Mouse (Mus musculus) embryonic facial prominence, embryonic 13.5 days (tissue): Measurements from ENCODE around the gene Rbm43. TPM values are rescaled to one million over a fixed set of nuclear protein-coding genes. Genes with fewer than 3 reads are reported as not detected.
A peak's percentile ranks its signal among the peaks of the same experiment; 100 is the strongest.
"Not testable (repeated sequence)": the region's sequence is repeated elsewhere in the genome, so short reads cannot be mapped to it uniquely, and the experiment has no call there.

Experiments used
- ATAC-seq: fragments of 200-750 bp; cut with Nextera tagmentation; 2 replicates; pipeline ENCODE4 v1.8.0; 2017; ENCODE audit warnings: low read depth; ENCODE audit not compliant: insufficient number of reproducible peaks, insufficient read depth, low FRiP score, low TSS enrichment
- H3K27ac ChIP-seq: fragments of 300-500 bp; sonication (generic); 2 replicates; pipeline ENCODE4 v1.5.1; 2015; ENCODE audit warnings: moderate library complexity, mild to moderate bottlenecking, inconsistent platforms
- H3K27me3 ChIP-seq: fragments of 300-500 bp; sonication (generic); 2 replicates; pipeline ENCODE4 v1.6.1; 2015; ENCODE audit warnings: mild to moderate bottlenecking, inconsistent platforms
- H3K36me3 ChIP-seq: fragments of 300-500 bp; sonication (generic); 2 replicates; pipeline ENCODE4 v1.6.1; 2015; ENCODE audit warnings: mild to moderate bottlenecking, inconsistent platforms
- H3K4me1 ChIP-seq: fragments of 300-500 bp; sonication (generic); 2 replicates; pipeline ENCODE4 v1.6.1; 2015; ENCODE audit warnings: inconsistent platforms
- H3K4me2 ChIP-seq: fragments of 300-500 bp; sonication (generic); 2 replicates; pipeline ENCODE4 v1.6.1; 2015; ENCODE audit warnings: moderate library complexity, mild to moderate bottlenecking, inconsistent platforms
- H3K4me3 ChIP-seq: fragments of 300-500 bp; sonication (generic); 2 replicates; pipeline ENCODE4 v1.5.1; 2015; ENCODE audit warnings: mild to moderate bottlenecking, inconsistent platforms
- H3K9ac ChIP-seq: fragments of 300-500 bp; sonication (generic); 2 replicates; pipeline ENCODE4 v1.6.1; 2015; ENCODE audit warnings: mild to moderate bottlenecking, inconsistent platforms
- H3K9me3 ChIP-seq: fragments of 300-500 bp; sonication (generic); 2 replicates; pipeline ENCODE4 v1.6.1; 2016; ENCODE audit warnings: inconsistent platforms
- WGBS: fragments of 180-500 bp; shearing (Covaris S2); methylation state at CpG from one replicate; pipeline ENCODE4 v1.1.7; 2015; ENCODE audit warnings: mixed read lengths; 5-methylcytosine and 5-hydroxymethylcytosine counted together
- polyA plus RNA-seq: library from polyadenylated mRNA; unstranded; fragments of >200 nt; fragmentation: Nextera tagmentation; extraction: Ambion mirVana; gene quantifications from 2 replicates; pipeline ENCODE4 v1.2.1, GENCODE M21; 2015

Gene Rbm43
- polyA plus RNA-seq, 1 experiment from 2014 or later: 14.8 TPM

DNA sequence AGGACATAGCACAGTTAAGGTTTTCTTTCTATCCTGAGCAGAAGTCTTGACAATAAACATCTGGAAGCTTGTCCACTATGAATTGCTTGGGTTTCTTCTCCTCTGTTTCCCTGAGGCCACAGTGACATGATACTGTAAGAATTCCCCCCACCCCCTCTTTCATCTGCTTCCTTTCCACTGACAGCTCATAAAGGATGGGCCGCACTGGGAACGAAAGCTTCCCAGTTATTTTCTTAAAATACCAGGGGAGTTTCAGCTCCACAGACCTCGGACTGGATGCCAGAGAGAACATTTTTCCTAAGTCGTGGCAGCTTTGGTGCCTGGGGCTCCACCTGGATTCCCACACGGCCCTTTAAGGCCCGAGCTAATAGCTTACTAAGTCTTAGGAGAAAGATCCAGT is 22.2 kb downstream of the Rbm43 start:
- H3K9me3 ChIP-seq: no peaks in the 10 kb centered on the region
- no peak overlapping the region for H3K4me2 ChIP-seq
- WGBS: 4% methylated on average over 6 of the region's 6 CpGs
- no peaks in the 10 kb centered on the region for H3K36me3 ChIP-seq
- H3K4me3 ChIP-seq: no peak overlapping the region
- H3K9ac ChIP-seq: no peak overlapping the region
- no peak for ATAC-seq
- no peaks in the 10 kb centered on the region; the same call in 1 of the 2 replicates for H3K27me3 ChIP-seq
- peaks cover 12% of the 10 kb centered on the region for H3K4me1 ChIP-seq
- H3K27ac ChIP-seq: 0 out of 2 replicates have a peak overlapping the region, but pooled peaks have one; percentile 4

DNA sequence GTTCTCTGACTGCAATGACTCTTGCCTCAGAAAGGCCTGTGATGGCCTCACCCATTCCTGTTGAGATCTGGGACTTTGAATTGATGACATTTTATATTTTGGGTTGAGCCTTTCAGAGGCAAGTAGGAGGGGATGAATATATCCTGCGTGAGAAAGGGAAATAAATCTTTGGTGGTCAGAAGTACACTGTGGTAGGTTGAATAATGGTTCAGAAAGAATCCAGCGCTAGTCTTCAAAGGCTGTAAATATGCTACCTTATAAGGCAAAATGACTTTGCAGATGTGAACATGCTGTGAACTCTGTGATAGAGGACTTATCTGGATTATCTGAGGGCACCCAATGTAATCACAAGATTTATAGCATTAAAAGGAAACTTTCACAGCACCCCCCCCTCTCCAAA is 23.1 kb downstream of the Rbm43 start:
- H3K27ac ChIP-seq: no peak overlapping the region
- H3K4me3 ChIP-seq: no peak overlapping the region
- no peaks in the 10 kb centered on the region for H3K9me3 ChIP-seq
- no peak overlapping the region for H3K4me2 ChIP-seq
- H3K9ac ChIP-seq: no peak overlapping the region
- 79% methylated on average over 2 of the region's 2 CpGs for WGBS
- H3K36me3 ChIP-seq: no peaks in the 10 kb centered on the region
- H3K4me1 ChIP-seq: peaks cover 17% of the 10 kb centered on the region
- no peak for ATAC-seq
- no peaks in the 10 kb centered on the region; the same call in 1 of the 2 replicates for H3K27me3 ChIP-seq

DNA sequence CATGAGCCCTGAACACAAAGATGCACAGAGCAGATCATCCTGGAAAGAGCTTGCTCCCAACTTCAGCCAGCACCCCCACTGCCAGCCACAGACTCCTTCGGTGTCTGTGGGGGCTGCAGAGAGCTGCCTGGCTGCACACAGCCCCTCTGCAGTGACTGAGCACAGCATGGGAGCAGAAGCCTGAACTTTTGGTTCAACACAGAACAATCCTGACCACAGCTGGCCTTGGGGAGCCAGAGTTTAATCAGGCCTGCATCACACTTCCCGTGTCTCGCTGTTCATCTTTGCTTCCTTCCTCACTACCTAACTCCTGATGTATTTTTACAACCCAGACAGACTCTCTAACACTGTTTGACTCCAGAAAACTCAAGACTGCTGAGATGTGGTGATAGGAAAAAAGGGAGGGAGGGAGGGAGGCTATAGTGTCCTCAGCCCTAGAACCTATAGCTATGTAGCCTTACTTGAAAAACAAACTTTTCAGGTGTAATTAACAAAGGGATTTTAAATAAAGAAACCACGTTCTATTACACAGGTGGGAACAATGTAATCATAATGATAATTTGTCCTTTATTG is 27.3 kb downstream of the Rbm43 start:
- ATAC-seq: no peak
- WGBS: 57% methylated on average over 4 of the region's 4 CpGs
- Histone ChIP-seq H3K9ac (no peak overlapping the region), H3K4me1 (peaks cover 14% of the 10 kb centered on the region), H3K9me3 (no peaks in the 10 kb centered on the region), H3K4me3 (no peak overlapping the region), H3K4me2 (no peak overlapping the region), H3K27ac (no peak overlapping the region), H3K36me3 (no peaks in the 10 kb centered on the region), H3K27me3 (no peaks in the 10 kb centered on the region)

DNA sequence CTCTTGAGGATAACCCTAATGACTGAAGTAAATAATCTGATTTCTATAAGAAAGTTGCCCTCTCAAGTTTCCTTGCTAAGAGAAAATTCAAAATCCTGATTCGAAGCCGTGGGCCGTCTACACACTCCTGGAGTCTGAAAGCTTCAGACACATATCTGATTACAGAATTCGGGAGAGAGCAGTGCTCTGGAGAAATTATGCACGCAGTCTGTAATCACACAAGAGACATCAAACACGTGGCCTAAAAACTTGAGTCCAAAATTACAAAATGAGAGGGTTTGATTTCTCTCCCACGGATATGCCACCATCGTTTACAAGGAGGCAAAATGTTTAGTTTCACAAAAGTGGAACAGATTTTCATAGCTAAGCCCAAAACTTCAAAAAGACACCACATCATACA is 29.3 kb downstream of the Rbm43 start:
- H3K4me3 ChIP-seq: no peak overlapping the region
- H3K9ac ChIP-seq: no peak overlapping the region
- no peak for ATAC-seq
- peaks cover 9% of the 10 kb centered on the region for H3K4me1 ChIP-seq
- H3K27ac ChIP-seq: peak overlapping the region; percentile 18; the same call in 1 of the 2 replicates
- no peaks in the 10 kb centered on the region for H3K9me3 ChIP-seq
- WGBS: 22% methylated on average over 8 of the region's 8 CpGs
- H3K4me2 ChIP-seq: no peak overlapping the region
- H3K27me3 ChIP-seq: no peaks in the 10 kb centered on the region
- H3K36me3 ChIP-seq: no peaks in the 10 kb centered on the region

DNA sequence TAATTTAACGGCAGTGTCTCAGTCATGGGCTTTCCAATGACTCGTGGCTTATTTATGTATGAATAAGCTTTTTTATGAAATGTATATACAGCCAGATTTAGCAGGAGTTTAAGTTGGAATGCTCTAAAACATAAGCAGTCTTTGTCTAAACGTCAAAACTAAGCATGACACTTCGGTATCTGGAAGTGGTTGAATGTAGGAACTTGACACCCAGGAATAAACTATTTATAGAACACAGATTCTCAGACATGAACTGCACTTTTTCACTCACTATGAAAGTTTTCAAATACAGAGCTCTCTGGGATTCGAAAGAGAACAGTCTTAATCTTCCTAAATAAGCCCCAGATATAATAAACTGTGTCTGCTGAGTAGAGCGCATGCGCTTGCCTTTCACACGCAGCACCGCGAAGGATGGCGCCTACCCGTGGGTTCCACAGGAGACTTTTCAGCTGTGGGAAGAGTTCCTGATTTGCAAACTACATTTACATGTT is 42.5 kb downstream of the Rbm43 start:
- Histone ChIP-seq H3K4me1 (no peaks in the 10 kb centered on the region), H3K4me2 (0 out of 2 replicates have a peak overlapping the region, but pooled peaks have one; percentile 0), H3K27ac (peak overlapping the region; percentile 57; the same call in 1 of the 2 replicates), H3K4me3 (no peak overlapping the region), H3K27me3 (no peaks in the 10 kb centered on the region), H3K9ac (no peak overlapping the region), H3K36me3 (no peaks in the 10 kb centered on the region), H3K9me3 (no peaks in the 10 kb centered on the region)
- no peak for ATAC-seq
- WGBS: 50% methylated on average over 12 of the region's 12 CpGs

DNA sequence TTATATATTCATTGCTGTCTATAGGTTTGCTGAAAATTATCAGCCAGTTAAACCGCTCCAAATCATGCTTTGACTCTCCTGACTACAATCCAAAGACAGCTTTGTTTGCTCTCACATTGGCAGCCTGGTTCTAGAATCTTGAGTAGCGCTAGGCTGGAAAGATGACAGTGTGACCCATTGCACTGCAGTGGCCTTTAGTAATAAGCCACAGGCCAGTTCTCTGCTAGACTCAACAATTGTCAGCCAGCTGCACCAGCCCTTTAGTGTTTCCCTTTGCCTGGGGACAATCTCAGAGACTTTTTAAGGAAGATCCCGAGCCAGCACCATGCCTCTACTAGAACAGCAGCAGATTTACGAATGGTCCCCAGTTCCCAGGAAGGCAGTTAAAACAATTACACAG is 44.0 kb downstream of the Rbm43 start:
- ATAC-seq: no peak
- 72% methylated on average over 4 of the region's 4 CpGs for WGBS
- no peaks in the 10 kb centered on the region for H3K4me1 ChIP-seq

DNA sequence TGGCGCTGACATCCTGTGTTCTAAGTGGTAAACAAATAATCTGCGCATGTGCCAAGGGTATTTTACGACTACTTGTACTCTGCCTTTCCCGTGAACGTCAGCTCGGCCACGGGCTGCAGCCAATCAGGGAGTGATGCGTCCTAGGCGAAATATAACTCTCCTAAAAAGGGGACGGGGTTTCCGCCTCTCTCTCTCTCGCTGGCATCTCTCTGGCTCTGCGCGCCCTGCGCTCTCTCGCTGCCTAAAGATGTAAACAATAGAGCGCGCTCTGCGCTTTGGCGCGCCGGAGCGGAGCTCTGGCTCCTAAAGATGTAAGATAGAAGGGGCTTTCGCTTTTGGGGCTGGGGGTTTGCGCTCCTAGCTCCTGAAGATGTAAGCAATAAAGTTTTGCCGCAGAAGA is 44.8 kb downstream of the Rbm43 start:
- WGBS: 98% methylated on average over 21 of the region's 26 CpGs
- H3K4me3 ChIP-seq, H3K4me2 ChIP-seq, H3K27me3 ChIP-seq, H3K27ac ChIP-seq, H3K36me3 ChIP-seq, H3K9me3 ChIP-seq, H3K4me1 ChIP-seq, ATAC-seq, H3K9ac ChIP-seq: not testable (repeated sequence)

More for the DNA sequence above, 44.0 kb downstream of the Rbm43 start:
- Histone ChIP-seq H3K4me2 (no peak overlapping the region), H3K27me3 (no peaks in the 10 kb centered on the region), H3K9me3 (no peaks in the 10 kb centered on the region), H3K36me3 (no peaks in the 10 kb centered on the region), H3K4me3 (no peak overlapping the region), H3K27ac (no peak overlapping the region), H3K9ac (no peak overlapping the region)

DNA sequence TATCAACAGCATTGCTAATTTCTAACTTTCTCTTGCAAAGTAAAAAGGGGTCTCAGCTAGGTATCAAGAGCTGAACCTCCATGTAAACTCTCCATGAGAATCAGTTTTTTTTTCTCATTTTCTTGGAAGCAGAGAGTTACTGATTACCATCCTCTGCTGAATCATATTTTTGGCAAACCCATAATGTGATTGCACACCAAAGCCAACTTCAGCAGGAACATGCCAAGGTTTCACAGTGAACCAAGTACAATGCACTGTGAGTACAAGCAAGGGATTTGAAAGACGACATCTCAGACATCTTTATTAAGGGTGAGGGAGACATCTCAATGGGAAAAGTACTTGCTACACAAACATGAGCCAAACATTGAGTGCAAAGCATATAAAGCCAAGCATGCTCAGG is 54.8 kb downstream of the Rbm43 start:
- Histone ChIP-seq H3K9ac (no peak overlapping the region), H3K4me3 (no peak overlapping the region), H3K9me3 (no peaks in the 10 kb centered on the region), H3K4me1 (no peaks in the 10 kb centered on the region), H3K4me2 (no peak overlapping the region), H3K27ac (no peak overlapping the region), H3K27me3 (no peaks in the 10 kb centered on the region), H3K36me3 (no peaks in the 10 kb centered on the region)
- WGBS: 63% methylated on average over 1 of the region's 1 CpGs
- no peak for ATAC-seq

Other genes starting within 250 kb of the Rbm43 start
- gene Nmi, start 38.3 kb upstream of the Rbm43 start, polyA plus RNA-seq: 15.5 and 18.4 TPM in 2 replicates
- gene Tnfaip6, start 102.8 kb upstream of the Rbm43 start, polyA plus RNA-seq: 78.4 and 82.0 TPM in 2 replicates
- gene Rif1, start 137.7 kb upstream of the Rbm43 start, polyA plus RNA-seq: 38.6 and 45.0 TPM in 2 replicates